Mouse (Mus musculus): ENCODE measurements around the gene Olfm3.

Gene Olfm3

DNA sequence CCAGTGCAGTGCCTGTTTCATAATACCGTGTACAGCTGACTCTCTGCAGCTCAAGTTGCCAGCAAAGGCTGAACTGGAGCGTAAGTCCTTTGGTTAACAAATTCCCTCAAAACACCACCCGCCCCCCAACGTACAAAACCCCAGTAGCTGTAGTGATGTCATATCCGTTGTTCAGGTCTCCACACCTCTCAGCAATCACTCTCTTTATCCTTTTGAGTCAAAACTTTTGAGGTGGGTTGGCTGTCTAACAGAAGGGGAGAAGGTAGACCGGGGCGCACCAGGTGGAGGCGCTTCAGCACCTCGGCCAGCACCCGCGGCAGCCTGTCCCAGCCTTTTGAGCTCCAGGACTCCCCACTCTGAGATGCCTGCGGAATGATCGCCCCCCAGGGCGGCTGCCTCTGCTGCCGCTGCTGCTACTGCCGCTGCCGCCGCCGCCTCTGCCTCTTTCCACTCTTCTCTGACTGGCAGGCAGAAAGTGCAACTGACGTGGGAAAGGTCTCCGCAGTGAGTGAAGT, at the start of gene Olfm3:
Gene Olfm3 (plus strand): TSS at position 155 of the 515 bp plus-strand sequence.
- in situ Hi-C loops (cut with MboI) = no loop called here

DNA sequence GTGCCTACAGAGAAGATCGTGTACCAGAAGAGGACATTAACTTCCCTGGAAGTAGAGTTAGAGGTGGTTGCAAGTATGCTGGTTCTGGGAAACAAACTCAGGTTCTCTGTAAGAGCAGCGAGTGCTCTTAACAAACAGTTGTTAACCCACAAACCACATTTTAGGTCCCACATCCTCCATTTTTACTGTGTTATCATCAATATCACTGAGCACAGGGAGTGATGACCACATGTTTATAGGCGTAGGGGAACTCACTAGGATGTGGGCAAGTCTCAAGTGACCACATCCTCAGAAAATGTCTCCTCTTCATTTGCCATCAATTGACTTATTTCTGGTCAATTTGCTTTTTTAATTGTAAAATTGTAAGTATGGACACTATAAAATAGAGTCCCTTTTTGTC, 14.1 kb upstream of the Olfm3 start:
- in situ Hi-C loops (cut with MboI) = no loop called here

DNA sequence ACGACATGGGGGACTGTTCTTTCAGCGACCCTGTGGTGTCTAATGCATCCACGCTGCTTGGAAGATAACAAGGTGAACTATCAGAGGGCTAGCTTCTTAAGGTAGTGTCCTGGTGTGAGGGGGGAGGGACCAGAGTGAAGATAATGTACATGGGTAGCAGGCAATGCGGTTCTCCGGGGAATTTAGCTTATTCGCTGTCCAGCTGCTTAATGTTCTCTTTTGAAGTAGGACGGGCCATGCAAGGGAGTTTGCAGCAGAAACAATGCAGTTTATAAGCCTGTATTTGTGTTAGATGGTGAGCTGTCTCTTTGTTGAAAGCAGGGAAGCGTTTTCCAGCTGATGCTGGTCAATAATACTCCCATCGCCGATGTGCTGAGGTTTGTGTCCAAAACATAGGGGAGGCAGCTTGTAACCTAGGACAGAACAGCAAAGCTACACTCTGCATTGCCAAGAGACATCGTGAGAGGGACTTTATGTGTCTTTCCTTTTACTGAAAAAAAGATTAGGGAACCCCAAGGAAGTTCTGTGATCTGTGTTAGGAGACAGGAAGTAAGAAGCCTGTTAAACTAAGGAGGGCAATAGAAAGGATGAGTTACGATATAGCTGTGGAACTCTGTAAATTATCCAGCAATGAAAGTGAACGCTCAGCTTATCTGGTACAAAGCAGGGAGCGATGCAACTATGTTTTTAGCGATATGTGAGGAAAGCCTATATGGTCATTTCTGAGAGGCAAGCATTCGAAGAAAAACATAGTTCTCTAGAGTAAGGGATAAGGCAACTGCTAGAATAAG, 950 bp downstream of the Olfm3 start:
- in situ Hi-C loops (cut with MboI) = no loop called here

DNA sequence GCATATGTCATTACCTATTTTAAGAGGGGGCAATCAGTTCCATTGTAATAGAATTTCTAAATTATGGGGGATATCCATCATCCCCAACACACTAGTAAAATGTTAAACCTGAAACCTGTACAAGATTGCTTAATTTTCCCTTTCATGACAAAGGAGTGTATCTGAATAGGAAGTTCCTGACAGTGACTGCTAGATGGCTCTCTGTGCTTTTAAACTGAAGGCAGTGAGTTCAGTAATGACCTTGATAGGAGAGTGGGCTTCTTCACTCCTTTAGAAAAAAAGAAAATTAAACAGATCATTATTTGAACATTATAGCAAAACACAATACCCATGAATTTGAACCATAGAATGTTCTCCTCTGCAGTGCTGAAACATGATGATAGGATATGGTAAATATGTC, 3.7 kb downstream of the Olfm3 start:
- in situ Hi-C loops (cut with MboI) = no loop called here

DNA sequence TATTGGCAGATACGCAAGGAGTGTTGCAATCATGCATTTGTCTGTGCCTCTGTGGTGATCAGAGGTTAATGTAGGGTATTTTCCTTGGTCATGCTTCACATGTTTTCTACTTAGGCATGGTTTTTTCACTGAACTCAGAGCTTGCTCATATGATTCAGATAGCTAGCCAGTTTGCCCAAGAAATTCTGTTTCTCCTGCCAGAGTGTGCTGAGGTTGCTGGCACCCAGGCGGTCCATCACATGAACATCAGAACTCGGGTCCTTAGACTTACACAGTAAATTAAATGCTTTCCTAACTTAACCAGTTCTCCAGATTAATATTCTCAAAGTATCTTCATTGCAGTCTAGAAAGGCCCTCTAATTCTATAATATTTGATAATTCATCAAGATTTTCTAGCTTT, 5.0 kb downstream of the Olfm3 start:
- in situ Hi-C loops (cut with MboI) = no loop called here

DNA sequence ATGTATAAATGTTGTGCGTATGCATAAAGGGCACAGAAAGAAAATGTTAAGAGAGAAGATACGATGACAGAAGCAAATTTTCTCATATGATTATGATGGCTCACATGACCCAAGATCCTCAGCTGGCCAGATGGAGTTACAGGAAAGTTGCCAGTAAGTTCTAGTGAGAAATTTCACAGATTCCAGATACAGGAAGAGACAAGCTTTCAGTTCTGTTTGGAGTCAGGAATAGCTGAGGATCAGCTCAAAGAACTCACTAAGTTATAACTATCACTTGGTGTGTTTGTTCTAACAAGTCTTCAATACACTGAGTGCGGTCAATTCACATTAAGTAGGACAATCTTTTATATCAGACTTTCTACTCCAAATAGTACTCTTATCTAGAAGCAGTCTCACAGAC, 16.2 kb downstream of the Olfm3 start:
- in situ Hi-C loops (cut with MboI) = no loop called here

DNA sequence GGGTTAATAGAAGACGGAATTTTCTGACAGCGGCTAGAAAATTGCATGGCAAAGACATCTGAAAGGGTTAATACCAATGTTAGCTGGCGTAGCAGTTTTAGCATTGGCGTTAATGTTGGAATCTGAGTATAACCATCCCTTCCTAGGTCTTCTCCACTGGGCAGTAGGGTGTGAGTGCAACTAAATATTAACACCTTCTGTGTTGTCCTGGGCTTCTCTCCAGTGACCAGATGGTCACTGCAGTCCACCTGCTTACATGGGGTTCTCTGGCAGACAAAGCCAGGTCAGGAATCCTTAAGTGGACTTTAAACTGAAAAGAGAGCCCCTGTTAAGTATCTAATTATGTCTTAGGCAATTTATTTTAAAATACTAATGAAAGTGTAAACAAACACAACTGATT, 25.7 kb downstream of the Olfm3 start:
- in situ Hi-C loops (cut with MboI) = no loop called here

DNA sequence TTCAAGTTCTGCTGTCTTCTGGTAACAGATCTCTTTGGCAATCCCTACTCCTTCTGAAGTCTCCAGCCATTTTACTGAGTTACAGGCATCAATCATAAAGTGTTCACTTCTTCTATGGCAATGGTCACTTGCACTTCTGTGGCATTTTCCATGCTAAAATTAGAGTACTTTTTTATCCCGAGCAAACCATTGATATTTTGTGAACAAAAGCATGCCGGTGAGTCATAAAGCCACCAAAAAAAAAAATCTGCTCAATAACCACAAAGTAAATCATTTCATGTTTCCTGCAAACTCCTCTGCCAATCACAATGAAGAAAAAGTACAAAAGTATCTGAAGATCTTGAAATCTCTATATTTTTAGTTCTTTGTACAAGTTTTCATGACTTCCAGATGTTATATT, 26.5 kb downstream of the Olfm3 start:
- in situ Hi-C loops (cut with MboI) = no loop called here

DNA sequence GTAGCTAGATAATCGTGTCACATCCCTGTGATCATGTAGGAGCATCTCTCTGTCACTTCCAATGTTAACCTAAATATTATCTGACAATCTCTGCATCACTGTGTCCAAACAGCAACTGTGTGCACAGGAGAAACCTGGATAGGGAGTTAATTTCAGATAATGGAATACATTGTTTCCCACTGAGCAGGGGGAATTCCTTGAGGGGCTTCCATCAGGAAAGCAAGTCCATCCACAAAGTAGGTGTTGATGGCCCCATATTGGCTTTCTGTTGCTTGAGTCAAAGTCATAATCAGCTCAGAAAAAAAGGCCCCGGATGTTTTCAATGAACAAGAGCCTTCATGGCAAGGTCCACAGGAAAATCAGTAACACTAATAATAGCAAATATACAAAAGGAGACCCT, 26.9 kb downstream of the Olfm3 start:
- in situ Hi-C loops (cut with MboI) = no loop called here

DNA sequence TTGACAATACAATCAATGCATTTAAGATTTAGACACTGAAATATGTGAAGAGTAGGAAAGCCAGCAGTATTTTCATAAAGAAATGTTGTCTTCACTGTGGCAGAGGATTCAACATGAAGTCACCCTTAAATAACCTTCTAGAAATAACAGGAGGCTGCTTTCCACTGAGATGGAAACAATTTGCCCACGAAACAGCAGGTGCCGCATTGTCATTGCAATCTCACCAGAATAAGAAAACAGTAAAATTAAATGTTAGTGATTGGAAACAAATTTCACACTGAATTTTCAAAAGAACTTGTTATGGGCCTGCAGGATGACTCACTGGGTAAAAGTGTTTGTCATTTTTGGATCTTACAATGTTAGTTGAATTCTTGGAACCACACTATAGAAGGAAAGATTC, 29.0 kb downstream of the Olfm3 start:
- in situ Hi-C loops (cut with MboI) = no loop called here

DNA sequence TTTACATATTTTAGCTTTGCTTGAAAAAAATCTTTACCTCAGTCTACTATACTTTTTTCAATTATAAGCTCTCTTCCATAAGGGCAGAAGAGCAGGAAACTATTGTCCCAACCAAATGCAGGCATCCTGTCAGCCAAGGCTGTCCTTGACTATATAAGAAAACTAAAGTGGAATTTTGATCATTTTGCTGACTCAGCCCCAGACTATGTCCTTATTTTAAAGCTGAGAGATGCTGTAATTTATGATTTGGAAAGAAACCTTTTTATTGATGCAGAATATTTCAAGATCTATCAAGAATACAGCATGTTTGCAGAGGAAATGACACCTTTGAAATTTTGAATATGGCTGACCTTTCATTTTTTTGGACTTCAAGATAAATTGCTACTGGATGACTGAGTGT, 51.0 kb downstream of the Olfm3 start:
- in situ Hi-C loops (cut with MboI) = no loop called here

DNA sequence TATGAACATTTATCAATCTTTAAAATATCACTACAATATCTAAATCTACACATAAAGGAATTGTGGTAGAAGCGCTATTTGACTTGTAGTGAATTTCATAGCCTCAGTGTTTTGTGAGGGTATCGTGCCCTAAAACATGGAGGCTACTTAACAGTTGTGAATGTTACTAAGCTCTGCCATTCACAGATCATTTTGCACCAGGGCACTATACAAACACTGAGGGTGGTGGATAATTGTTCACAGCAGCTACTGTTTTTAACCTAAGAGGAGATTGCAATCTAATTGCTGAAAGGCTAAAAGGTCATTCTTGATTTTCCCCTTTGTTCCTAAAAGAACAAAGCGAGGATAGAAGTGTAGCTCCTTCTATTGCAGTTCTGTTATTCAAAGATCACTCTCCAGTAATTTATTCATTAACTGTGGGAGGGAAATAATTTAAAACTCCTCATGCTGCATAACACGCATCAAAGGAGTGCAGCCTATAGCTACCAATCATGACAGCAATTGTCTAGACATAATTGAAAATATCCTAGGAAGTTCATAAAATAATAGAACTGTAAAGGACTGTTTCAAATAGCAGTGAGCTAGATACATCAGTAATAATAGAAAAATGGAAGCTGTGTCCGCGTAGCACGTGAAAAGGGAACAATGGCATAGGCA, 55.6 kb downstream of the Olfm3 start:
- in situ Hi-C loops (cut with MboI) = no loop called here

DNA sequence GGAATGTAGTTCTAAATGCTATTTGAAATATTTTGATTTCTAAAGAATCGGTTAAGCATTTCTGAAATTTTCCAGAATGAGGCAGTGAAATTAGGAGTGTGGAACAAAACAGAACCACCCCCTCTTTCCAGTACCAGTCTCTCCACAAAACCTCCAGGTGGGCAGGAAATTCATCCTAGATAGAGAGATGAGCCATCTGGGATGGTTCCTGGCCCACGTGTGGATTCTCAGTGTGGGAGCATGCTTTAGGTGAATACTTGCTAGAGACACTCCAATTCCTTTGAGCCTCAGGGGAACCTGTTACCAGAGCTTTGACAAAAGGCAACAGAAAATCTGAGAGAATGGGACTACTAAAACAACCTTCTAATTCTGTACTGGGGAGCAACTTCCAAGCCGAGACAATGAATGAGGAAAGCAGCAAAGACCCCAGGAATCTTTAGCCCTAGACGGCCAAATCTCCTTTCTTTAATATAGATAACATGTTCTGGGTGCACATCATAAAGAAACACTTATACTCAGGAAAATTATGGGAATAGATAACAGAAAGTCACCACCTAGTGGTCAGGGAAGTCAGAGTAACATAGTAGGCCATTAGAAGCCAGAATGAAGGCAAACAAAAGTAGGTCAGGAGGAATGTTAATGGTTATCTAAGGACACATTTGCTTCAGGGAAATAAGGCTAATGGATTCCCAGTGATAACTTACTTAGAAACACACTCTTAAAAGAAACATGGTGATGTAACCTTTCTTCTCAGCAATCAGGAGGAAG, 58.6 kb downstream of the Olfm3 start:
- in situ Hi-C loops (cut with MboI) = no loop called here

DNA sequence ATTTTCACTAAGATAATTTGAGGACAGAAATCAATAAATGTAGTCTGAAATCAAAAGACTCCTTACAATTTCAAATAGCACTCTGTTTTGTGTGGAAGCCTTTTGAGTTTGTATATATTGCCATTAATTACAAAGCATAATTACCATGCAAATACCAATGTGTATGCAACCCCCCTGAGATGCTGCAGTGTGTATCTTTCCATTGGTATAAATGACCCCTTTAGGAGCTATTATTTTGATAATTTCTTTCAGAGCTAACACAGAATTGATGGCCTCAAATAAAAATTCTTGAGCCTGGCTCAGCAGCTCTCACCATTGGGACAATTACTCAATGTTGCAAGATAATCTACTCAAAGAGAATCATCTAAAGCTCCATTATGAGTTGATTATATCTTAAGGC, 67.3 kb downstream of the Olfm3 start:
- in situ Hi-C loops (cut with MboI) = no loop called here

DNA sequence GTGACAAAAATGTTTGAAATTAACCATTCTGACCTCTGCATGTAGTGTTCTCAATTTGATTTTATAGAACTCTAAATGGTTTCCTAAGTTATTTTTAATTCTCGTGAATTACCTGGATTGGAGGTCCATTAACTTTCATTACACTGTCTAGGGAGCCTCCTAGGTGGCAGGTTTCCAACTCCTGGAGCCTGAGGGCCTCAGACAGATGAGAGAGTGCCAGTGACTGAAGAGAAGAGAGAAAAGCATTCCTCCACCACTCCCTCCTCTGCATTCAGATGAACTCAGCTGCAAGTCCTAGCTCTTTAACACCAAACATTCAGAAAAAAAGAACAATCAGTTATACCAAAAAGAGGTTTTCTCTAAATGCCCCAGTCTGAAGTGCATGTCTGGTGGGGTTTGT, 68.6 kb downstream of the Olfm3 start:
- in situ Hi-C loops (cut with MboI) = no loop called here

DNA sequence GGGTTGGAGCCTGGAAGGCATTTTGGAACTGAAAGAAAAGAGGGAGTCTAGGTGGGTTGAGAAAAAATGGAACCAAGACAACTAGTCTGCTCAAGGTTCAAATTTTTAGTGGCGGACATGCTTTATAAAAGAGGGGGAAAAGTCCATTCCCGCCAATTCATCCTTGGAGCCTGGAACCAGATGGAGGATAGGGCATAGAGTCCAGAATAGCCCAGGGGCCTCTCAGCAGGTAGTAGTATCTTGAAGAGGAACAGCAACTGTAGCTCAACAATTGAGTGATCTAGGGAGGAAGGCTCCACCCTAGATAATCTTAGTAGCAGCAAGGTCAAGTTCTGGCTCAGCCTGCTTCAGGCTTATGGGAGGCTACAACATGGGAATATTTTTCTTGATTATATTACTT, 87.0 kb downstream of the Olfm3 start:
- in situ Hi-C loops (cut with MboI) = no loop called here

DNA sequence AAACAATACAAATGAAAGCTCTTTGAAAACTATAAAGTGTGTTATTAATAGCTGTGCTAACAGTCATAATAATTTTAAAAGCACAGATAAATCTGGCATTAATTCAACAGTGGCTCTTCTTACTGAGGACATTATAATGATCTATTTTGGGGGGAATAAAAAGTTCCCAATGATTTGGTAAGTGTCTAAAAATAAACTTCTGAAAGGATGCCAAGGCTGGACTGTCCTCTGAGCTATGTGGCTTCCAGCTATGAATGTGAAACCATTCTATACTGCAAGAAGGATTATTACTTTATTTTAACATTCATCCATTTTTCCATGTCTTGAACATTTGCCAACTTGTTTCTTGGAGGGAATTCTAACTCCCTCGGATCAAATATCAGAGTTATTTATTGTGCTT, 92.1 kb downstream of the Olfm3 start:
- in situ Hi-C loops (cut with MboI) = no loop called here

DNA sequence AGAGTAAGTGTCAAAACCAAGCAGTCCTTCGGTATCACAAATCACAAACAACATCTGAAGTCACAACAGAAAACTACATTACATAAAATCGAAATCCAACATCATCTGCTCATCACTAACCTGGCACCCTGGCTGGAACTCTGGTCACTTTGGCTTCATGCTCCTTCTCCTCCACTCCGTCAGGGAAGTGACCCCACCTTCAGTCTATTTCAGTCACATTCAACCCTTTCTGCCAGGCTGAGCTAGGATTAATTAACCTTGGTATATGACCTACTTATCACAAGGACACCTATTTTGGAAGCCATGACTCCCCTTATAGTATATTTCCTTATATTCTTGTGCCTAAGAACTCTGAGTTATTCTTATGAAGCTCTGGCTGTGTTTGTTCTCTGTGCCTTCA, 123.7 kb downstream of the Olfm3 start:
- in situ Hi-C loops (cut with MboI) = no loop called here

DNA sequence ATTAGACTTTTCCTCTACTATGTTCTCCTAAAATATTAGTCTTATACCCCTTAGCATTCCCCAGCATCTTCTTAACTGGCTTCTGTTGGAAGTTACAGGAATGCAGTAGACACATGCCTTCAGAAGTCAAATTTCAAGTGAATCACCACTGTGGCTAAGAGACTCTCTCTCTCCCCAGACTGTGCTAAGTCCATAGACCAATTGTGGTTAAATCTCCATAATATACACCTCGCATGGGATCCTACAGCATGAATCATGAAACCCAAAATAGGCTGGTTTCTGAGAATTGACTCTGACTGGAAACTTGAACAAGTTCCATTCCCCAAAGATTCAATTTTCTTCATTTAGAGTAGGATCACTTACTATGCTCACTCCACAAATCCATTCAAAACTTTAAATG, 124.2 kb downstream of the Olfm3 start:
- in situ Hi-C loops (cut with MboI) = no loop called here

DNA sequence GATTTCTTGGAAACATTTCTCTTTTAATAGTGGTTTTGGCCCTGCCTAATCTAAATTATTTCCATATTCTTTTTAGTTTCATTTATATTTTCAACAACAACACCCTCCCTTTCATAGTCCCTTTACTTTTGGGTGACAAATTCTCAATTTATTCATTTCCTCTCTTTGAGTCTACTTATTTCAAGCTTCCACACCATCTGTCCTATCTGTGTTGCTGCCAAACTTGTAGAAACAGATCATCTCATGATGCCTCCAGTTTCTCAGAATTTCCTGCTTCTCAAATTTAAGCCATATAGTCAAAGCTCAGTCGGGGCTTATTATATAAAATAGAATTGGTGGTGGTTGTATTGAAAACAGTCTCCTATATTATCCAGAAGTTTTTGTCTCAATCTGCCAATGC, 124.7 kb downstream of the Olfm3 start:
- in situ Hi-C loops (cut with MboI) = no loop called here

DNA sequence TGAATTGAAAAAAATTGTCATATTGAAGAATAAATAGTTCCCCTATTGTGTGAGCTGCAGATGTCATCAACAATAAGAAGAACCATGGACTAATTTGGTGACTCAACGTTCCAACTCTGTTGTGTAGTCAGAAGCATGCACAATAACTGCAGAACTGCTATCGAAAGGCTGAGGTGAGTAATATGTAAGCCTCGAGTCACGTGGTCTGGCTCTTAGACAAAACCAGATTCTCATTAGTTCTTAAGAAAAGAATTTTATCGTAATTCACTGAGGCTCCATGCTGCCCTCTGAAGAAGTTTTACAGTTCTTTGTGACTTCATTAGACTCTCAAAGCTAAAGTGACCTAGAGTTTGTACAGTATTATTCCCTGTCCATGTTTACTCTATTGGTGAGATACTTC, 145.2 kb downstream of the Olfm3 start:
- in situ Hi-C loops (cut with MboI) = no loop called here

DNA sequence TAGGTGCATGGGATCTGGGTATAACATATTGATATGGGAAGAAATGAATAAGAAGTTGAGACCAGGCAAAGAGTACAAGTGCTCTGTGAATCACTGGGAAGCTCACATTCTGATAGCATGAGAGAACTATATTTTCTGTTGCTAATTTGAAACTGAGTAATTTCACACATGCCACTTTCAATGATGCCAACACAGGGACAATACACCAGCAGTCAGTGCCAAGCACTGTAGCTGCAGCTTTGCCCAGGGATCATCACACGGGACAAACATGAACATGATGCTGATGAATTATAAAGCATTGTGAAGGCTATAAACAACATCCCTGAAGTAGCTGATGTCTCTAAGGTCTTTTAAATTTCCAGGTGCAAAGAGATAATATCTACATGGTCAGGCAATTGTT, 161.0 kb downstream of the Olfm3 start:
- in situ Hi-C loops (cut with MboI) = no loop called here
